Mouse (Mus musculus) lung, postnatal 0 days (tissue): ENCODE results near the gene Arhgap24. TPM values are rescaled to one million over a fixed set of nuclear protein-coding genes. Genes with fewer than 3 reads are reported as not detected.
A peak's percentile ranks its signal among the peaks of the same experiment; 100 is the strongest.

Source experiments
- ATAC-seq: fragments of 200-750 bp; cut with Nextera tagmentation; 2 replicates; pipeline ENCODE4 v1.8.0; 2017; ENCODE audit warnings: moderate library complexity
- DNase-seq: peaks from one replicate; pipeline ENCODE4 v3.0.0-alpha.2; 2016; ENCODE audit warnings: low spot score
- H3K27ac ChIP-seq: fragments of 300-500 bp; sonication (generic); 2 replicates; pipeline ENCODE4 v1.5.1; 2014; ENCODE audit warnings: antibody characterized with exemption, mild to moderate bottlenecking, low read length, mixed read lengths
- H3K27me3 ChIP-seq: fragments of 300-500 bp; sonication (generic); replicated peaks from 2 replicates; pipeline ENCODE4 v1.6.1; 2014; ENCODE audit warnings: low read length, mixed read lengths; ENCODE audit not compliant: insufficient read depth
- H3K36me3 ChIP-seq: fragments of 300-500 bp; sonication (generic); 2 replicates; pipeline ENCODE4 v1.6.1; 2014; ENCODE audit warnings: low read length, mixed read lengths; ENCODE audit not compliant: insufficient read depth
- H3K4me1 ChIP-seq: fragments of 300-500 bp; sonication (generic); 2 replicates; pipeline ENCODE4 v1.6.1; 2014; ENCODE audit warnings: antibody characterized with exemption, low read depth, low read length, mixed read lengths; ENCODE audit not compliant: insufficient read depth
- H3K4me2 ChIP-seq: fragments of 300-500 bp; sonication (generic); replicated peaks from 2 replicates; pipeline ENCODE4 v1.6.1; 2014; ENCODE audit warnings: low read depth, mild to moderate bottlenecking, low read length, moderate library complexity, mixed read lengths
- H3K4me3 ChIP-seq: fragments of 300-500 bp; sonication (generic); 2 replicates; pipeline ENCODE4 v1.5.1; 2014; ENCODE audit warnings: low read depth, low read length
- H3K9ac ChIP-seq: fragments of 300-500 bp; sonication (generic); replicated peaks from 2 replicates; pipeline ENCODE4 v1.6.1; 2014; ENCODE audit warnings: low read depth, mild to moderate bottlenecking
- H3K9me3 ChIP-seq: fragments of 300-500 bp; sonication (generic); 2 replicates; pipeline ENCODE4 v1.6.1; 2016; ENCODE audit warnings: low read length, mixed read lengths
- CTCF ChIP-seq: IDR thresholded peaks from 2 replicates; pipeline ENCODE4 v1.5.1; 2016; ENCODE audit warnings: antibody characterized with exemption, mild to moderate bottlenecking
- EP300 ChIP-seq: IDR thresholded peaks from 2 replicates; pipeline ENCODE4 v1.6.1; 2016; ENCODE audit warnings: antibody characterized with exemption, mild to moderate bottlenecking, control low read depth
- WGBS: fragments of 180-500 bp; shearing (Covaris S2); extraction: QIAGEN DNeasy Blood & Tissue Kit; methylation state at CpG from one replicate; pipeline ENCODE4 v1.1.7; 2014; 5-methylcytosine and 5-hydroxymethylcytosine counted together
- polyA plus RNA-seq: library from polyadenylated mRNA; unstranded; fragments of >200 nt; fragmentation: Nextera tagmentation; extraction: Ambion mirVana; gene quantifications from 2 replicates; pipeline ENCODE4 v1.2.1, GENCODE M21; 2015

Arhgap24 gene
- polyA plus RNA-seq, 1 experiment from 2014 or later: 28.2 TPM

DNA sequence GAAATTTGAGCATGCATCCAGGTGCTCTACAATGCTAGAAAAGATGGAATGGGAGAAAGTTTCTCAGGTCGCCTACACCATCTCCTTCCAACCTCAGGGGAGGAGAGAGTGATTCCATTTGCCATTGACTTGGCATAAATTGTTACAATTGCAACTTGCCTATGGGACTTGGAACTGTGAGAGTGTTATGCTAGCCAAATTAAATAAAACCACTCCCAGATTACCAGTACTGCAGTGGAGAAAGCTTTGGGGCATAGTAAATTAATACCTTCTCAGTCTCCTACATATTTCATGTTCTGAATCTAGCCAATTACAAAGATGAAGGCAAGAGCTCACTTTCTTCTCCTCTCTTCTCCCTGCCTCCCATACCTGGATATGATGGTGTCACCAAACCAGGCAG lies 139.8 kb downstream of the Arhgap24 start:
- Histone ChIP-seq H3K36me3 (no peaks in the 10 kb centered on the region), H3K27me3 (no peaks in the 10 kb centered on the region), H3K9me3 (no peaks in the 10 kb centered on the region), H3K4me1 (no peaks in the 10 kb centered on the region), H3K4me3 (no peak overlapping the region), H3K27ac (no peak overlapping the region), H3K9ac (no peak overlapping the region), H3K4me2 (no peak overlapping the region)
- TF ChIP-seq CTCF: no peak
- ATAC-seq: no peak
- no peak for DNase-seq
- WGBS: 88% methylated on average over 1 of the region's 1 CpGs

- H3K9ac ChIP-seq: no peak overlapping the region
- WGBS: 60% methylated on average over 3 of the region's 3 CpGs
- H3K4me2 ChIP-seq: no peak overlapping the region
- ATAC-seq: no peak
- no peaks in the 10 kb centered on the region for H3K9me3 ChIP-seq
- H3K36me3 ChIP-seq: no peaks in the 10 kb centered on the region
- no peak overlapping the region for H3K27ac ChIP-seq
- TF ChIP-seq EP300 (no peak), CTCF (no peak)
- DNase-seq: peak; percentile 21
- no peak overlapping the region for H3K4me3 ChIP-seq
- no peaks in the 10 kb centered on the region for H3K27me3 ChIP-seq
- H3K4me1 ChIP-seq: no peaks in the 10 kb centered on the region; the same call in 1 of the 2 replicates
Measured at GRCm38 (mm10) chr5:102623807-102624435, 142.7 kb downstream of the Arhgap24 start.

DNA sequence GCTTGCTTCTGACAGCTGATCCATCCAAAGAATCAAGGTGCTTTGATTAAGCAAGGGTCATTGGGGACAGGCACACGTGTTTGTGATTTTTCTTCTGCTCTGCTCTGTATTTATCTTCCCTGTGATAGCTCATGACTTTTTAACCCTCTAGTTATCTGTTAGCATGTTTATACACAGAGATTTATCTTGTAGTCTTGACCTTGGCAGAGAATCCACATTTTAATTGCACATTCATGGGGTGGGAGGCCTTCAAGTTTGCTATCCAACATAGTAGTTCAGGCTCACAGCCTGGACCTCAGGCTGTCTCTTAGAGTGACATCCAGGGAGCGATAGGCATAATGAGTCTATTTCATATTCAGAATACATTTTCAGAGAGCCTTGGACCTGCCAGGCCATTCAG lies 145.5 kb downstream of the Arhgap24 start:
- no peak overlapping the region for H3K4me3 ChIP-seq
- H3K4me2 ChIP-seq: no peak overlapping the region
- DNase-seq (no peak), ATAC-seq (no peak)
- no peaks in the 10 kb centered on the region for H3K27me3 ChIP-seq
- H3K27ac ChIP-seq: no peak overlapping the region
- H3K9me3 ChIP-seq: no peaks in the 10 kb centered on the region
- no peaks in the 10 kb centered on the region; the same call in 1 of the 2 replicates for H3K4me1 ChIP-seq
- no peaks in the 10 kb centered on the region for H3K36me3 ChIP-seq
- TF ChIP-seq CTCF (no peak), EP300 (no peak)
- 41% methylated on average over 2 of the region's 2 CpGs for WGBS
- no peak overlapping the region for H3K9ac ChIP-seq

GRCm38 (mm10) chr5:102629362-102629771 lies 148.2 kb downstream of the Arhgap24 start:
- Histone ChIP-seq H3K36me3 (no peaks in the 10 kb centered on the region), H3K4me3 (no peak overlapping the region), H3K27me3 (no peaks in the 10 kb centered on the region), H3K4me1 (no peaks in the 10 kb centered on the region; the same call in 1 of the 2 replicates), H3K27ac (no peak overlapping the region), H3K9ac (no peak overlapping the region), H3K9me3 (no peaks in the 10 kb centered on the region), H3K4me2 (no peak overlapping the region)
- peak; percentile 83 for DNase-seq
- 0 out of 2 replicates have a peak, but pooled peaks have one; percentile 15 for TF ChIP-seq CTCF
- TF ChIP-seq EP300: no peak
- 49% methylated on average over 11 of the region's 11 CpGs for WGBS
- ATAC-seq: peak; percentile 93

DNA sequence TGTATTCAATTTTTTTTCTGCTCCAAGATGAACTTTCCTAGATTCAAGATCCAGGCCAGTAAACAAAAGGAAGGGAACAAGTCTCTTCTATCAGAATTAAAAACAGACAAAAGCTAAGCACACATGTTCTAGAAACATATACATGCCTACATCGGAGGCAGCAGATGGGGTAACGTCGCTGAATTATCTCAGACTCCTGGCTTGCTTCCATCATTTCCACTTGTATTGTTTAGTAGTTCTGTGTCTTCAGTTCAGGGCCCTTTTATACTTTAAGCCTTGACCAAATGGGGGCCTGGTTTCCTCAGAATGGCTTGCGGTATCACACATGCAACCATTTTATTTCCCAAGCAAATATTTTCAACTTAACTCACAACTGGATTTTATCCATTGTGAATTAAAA lies 154.4 kb downstream of the Arhgap24 start:
- Histone ChIP-seq H3K4me2 (no peak overlapping the region), H3K4me3 (no peak overlapping the region), H3K36me3 (no peaks in the 10 kb centered on the region), H3K4me1 (no peaks in the 10 kb centered on the region), H3K9me3 (no peaks in the 10 kb centered on the region), H3K27me3 (no peaks in the 10 kb centered on the region), H3K9ac (no peak overlapping the region), H3K27ac (no peak overlapping the region)
- ATAC-seq: no peak
- 60% methylated on average over 4 of the region's 4 CpGs for WGBS
- DNase-seq: no peak
- TF ChIP-seq CTCF (no peak), EP300 (no peak)

- TF ChIP-seq EP300: no peak
- TF ChIP-seq CTCF: no peak
- no peak overlapping the region for H3K4me2 ChIP-seq
- H3K4me3 ChIP-seq: no peak overlapping the region
- H3K9ac ChIP-seq: no peak overlapping the region
- H3K27me3 ChIP-seq: no peaks in the 10 kb centered on the region
- H3K9me3 ChIP-seq: no peaks in the 10 kb centered on the region
- 59% methylated on average over 7 of the region's 7 CpGs for WGBS
- H3K36me3 ChIP-seq: no peaks in the 10 kb centered on the region
- ATAC-seq (no peak), DNase-seq (no peak)
- H3K4me1 ChIP-seq: no peaks in the 10 kb centered on the region
- H3K27ac ChIP-seq: no peak overlapping the region
Measured at GRCm38 (mm10) chr5:102639782-102640559, 158.8 kb downstream of the Arhgap24 start.
